24 mouse cellular contexts compared by ENCODE assay signal in genomic region chr9:54216511-54216910, GRCm38 (mm10).
"Had no signal": no experiment of that assay in that cellular context is flagged by ENCODE, and none has a peak within 500 bp of the region (broad histone marks: within the 10 kb centered on the region; RNA-seq: fewer than 3 reads in every experiment).

No protein-coding gene starts in this region.

- H3K4me3 ChIP-seq: gastrocnemius, adult 2 months; heart, embryonic 10.5 days; heart, embryonic 12.5 days; hindbrain, embryonic 10.5 days; hindbrain, embryonic 12.5 days; intestine, embryonic 15.5 days; kidney, embryonic 15.5 days; limb, embryonic 13.5 days; limb, embryonic 15.5 days; liver, embryonic 13.5 days; liver, embryonic 15.5 days had no signal

- H3K9me3 ChIP-seq: heart, embryonic 10.5 days; hindbrain, embryonic 10.5 days; hindbrain, embryonic 12.5 days; intestine, embryonic 15.5 days; kidney, embryonic 15.5 days; limb, embryonic 13.5 days; limb, embryonic 15.5 days; liver, embryonic 13.5 days; liver, embryonic 15.5 days had no signal

- DNase-seq: gastrocnemius, adult 2 months; gastrocnemius, postnatal 10 days; gastrocnemius, postnatal 25 days; heart, adult 18-20 months; heart, postnatal 10 days; heart, postnatal 4 days; kidney, adult 11 months; kidney, adult 2 months; kidney, adult 9 months; kidney, postnatal 14 days; kidney, postnatal 36 days; layer of hippocampus, adult 9-11 months; left cerebral cortex, postnatal 4 days; liver, embryonic 13.5 days; liver, postnatal 0 days had no signal

- H3K27me3 ChIP-seq: heart, embryonic 12.5 days; hindbrain, embryonic 12.5 days; intestine, embryonic 15.5 days; kidney, embryonic 15.5 days; limb, embryonic 13.5 days; limb, embryonic 15.5 days; liver, embryonic 13.5 days; liver, embryonic 15.5 days had no signal

- H3K36me3 ChIP-seq: heart, embryonic 10.5 days; heart, embryonic 12.5 days; hindbrain, embryonic 10.5 days; hindbrain, embryonic 12.5 days; intestine, embryonic 15.5 days; kidney, embryonic 15.5 days; limb, embryonic 13.5 days; limb, embryonic 15.5 days; liver, embryonic 13.5 days; liver, embryonic 15.5 days had no signal

- H3K4me1 ChIP-seq: heart, embryonic 10.5 days; heart, embryonic 12.5 days; hindbrain, embryonic 10.5 days; hindbrain, embryonic 12.5 days; intestine, embryonic 15.5 days; kidney, embryonic 15.5 days; limb, embryonic 13.5 days; limb, embryonic 15.5 days; liver, embryonic 13.5 days; liver, embryonic 15.5 days had no signal
